Mouse (Mus musculus) hindlimb bud, embryonic 11.5 days (tissue): ENCODE results near the gene Rbp2.

ENCODE experiments used
- DNase-seq: peaks from one replicate; pipeline ENCODE4 v3.0.0-alpha.2; 2012; ENCODE audit warnings: low read depth, low spot score; ENCODE audit errors: extremely low spot score

Rbp2 gene

DNA sequence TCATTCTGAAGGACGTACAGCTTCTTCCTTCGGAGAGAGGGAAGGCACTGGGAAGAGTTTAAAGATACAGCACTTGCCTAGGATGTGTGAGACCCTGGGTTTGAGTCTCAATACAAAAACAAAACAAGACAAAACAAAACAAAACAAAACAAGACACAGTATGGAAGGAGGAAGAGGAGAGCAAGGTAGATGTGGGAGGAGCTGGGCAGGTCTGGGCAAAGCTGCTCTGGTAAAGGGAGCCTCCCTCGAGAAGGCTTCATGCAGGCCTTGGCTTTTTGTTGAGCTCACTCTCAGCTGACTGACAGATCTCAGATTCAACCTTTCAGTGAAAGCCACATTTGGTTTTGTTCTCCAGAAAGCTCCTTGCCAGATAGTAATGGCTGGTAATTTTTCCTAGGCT, at the start of gene Rbp2:
Gene Rbp2 (plus strand): TSS at position 301 of the 400 bp plus-strand sequence.
- DNase-seq: no peak

DNA sequence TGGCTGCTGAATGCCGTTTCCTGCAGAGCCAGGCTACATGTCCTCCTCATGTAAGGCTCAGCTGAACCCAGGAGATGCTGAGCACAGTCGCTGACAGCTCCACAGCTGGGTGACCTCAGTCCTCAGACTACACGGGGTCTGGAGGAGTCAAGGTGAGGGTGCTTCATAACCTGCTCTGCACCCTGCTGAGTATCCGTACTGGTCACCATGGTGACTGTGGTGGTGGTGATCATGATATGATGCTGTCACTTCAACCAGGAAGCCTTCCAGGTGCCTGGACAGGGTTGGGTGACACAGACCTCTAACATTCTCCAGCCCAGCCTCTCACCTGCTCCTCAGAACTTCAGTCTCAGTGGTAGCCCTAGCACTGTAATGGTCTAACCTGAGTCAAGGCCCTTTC, 48.1 kb upstream of the Rbp2 start:
- DNase-seq: no peak

DNA sequence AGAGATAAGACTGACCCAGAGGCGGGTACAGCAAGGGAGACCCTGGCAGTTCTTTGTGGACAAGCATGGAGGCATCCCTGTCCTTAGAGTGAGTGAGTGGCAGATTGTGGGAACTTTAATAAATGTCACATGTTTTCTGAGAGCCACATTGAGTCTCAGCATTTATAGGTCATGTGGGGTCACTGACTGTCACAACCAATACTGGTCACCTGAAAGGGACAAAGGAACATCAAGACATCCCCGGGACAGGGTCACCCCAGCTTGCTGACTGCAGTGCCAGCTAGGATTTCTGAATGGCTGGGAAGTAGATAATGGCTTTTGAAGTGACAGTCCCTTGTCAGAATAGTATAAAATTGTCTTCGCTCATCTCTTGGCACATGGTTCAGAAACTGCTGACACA, 46.8 kb upstream of the Rbp2 start:
- DNase-seq: no peak

DNA sequence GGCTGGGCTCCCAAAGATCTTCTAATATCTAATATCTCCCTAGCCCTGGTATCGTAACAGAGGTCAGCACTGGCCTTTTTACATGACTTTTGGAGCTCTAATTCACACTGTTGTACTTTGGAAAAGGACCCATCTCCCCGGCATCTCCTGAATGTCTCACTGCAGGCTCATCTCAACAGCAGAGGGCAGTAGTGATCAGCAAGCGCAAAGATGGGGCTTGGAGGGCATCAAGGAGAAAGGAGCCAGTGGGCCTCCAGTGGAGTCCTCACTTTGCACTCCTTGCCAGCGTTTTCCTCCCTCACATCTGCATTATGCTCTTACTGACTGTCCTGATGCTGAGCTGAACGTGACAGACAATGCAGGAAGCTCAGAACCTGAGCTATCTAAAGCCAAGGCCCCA, 43.3 kb upstream of the Rbp2 start:
- no peak for DNase-seq

DNA sequence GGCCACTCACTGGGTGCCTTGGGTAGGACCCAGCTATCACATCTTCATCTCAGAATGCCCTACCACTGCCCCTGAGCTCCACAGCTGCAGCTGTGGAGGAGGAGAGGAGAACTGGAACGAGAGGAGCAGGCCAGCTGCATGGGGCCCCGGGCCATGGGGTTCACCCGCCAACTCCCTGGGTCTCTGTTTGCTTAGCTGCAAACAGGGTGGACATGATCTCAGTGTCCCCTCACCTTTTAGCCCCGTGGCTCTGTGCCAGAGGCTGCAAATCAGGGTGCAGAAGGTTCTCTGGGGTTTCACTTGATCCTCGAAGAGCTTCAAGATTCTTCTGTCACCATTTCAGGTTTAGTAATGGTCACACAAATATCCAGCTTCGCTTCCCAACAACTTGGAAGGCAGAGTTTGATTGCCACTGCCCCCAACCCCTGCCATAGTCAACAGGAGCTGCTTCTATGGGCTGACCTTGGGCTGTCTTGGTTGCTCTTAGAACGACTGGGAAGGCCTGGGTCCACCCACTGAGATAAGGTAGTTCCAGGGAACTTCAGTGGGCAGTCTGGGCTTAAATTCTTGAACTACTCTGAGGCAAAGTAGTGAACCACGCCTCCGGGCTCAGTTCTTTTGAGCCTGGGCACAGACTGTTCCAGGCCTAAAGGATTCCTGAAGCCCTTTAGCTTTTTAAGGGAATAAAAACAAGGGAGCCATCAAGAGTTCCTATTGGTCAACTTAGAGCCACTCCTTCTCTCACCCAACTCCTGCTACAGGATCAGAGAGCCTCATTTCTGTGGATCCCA, 40.4 kb upstream of the Rbp2 start:
- no peak for DNase-seq

DNA sequence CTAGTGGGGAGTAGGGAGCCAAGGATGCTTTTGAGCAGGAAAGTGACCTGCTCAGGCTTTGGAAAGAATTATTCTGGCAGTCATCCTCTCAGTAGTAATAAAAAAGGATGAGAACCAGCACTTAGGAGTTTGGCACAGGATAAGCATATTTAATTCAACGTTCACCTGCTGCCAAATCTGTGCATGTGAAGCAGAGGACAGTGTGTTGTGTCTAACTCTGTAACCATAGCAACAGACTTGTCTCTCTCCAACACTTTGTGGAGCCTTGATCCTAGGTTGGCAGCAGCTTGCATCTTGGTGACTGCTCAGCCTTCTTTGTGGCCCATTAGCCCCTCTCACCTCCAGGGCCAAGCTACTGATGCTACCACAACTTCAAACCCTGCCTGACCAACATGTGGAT, 34.9 kb upstream of the Rbp2 start:
- DNase-seq: no peak

DNA sequence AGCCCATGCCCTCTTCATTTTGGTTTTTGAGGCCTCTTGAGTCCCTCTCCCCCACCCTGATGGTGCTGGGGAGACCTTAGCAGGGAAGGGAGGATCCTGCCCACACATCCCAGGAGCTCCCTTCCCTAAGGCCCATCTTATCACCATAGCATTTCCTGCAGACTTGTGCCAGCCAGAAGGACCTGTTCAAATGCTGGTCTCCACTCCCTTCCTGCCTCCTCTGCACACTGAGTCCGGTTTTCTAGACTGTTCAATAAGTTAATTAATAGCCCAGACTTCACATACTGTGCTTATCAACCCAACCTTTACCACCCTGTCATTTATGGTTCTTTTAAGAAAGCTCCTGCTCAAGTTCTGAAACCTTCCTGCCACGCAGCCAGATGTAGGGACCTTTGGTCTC, 19.2 kb upstream of the Rbp2 start:
- no peak for DNase-seq

- no peak for DNase-seq
Observed at GRCm38 (mm10) chr9:98480172-98480749, 5.7 kb upstream of the Rbp2 start.

DNA sequence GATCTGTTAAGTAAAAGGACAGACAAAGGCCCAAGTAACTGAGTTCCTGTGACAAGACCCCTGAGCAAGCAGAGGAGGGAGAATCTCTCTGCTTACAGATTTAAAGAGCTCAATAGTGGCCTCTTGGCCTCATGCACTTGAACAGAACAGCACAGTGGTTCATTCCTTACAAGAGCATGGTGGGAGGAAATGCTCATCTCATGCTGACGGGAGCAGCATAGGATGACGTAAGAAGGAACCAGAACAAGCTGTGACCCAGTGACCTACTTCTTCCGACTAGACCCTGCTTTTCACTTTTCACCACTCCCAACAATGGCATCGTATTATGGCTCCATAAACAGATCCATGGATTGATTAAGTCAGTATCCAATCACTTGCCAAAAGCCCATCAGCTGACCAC, 3.7 kb upstream of the Rbp2 start:
- DNase-seq: no peak

- no peak for DNase-seq
Observed at GRCm38 (mm10) chr9:98485020-98485419, 895 bp upstream of the Rbp2 start.

- DNase-seq: no peak
Observed at GRCm38 (mm10) chr9:98487273-98487672, 1.4 kb downstream of the Rbp2 start.

DNA sequence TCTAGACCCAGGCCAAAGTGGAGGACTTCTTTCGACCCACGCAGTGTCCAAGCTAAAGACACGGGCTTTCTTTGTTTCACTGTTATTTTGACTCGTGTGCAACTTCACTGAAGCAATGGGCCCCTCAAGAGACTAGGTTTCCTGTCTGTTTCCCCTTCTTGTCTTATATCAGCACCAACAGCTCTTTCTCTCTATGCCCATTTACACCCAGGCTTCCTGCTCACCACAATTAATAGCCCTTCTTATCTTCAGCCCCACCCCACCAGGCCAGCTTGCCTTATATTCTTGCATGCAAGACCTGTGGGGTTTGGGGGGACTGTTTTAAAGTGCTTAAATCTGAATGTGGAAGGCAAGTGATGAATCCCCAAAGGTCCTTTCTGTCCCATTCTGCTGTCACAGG, 3.6 kb downstream of the Rbp2 start:
- no peak for DNase-seq

- DNase-seq: no peak
Observed at GRCm38 (mm10) chr9:98490128-98490527, 4.2 kb downstream of the Rbp2 start.

DNA sequence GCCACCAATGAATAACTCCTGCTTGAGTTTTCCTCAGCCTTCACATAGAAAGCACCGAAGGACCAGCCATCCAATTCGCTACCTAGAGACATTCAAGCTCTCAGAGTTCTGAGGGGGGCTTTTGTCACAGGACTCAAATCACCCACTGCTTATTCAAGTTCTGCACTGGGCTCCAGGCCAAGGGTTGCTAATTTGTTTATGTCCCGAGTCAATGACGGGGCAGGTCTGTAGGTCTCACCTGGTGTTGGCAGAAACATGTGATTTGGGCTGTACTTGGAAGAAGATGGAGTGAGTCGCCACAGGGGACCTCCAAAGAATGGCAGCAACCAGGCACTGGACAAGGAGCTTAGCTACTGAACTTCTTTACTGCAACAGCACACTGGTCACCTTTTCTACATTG, 5.2 kb downstream of the Rbp2 start:
- DNase-seq: no peak

DNA sequence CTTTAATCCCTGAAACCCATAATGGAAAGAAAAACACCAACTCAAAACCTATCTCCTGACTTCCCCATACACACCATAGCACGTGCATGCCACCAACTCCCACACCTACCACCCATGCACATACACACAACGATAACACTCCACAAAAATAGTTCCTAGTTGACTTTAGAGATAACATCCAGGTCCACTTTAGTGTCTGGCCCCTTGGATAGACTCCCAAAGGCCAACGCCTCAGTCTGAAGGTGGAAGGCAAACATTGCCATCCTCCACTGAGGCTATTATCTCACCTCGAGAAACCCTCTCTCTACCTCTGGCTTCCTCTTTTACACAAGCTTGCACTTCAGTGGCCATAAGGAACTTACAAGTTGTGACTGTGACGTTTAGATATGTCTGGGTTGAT, 6.3 kb downstream of the Rbp2 start:
- no peak for DNase-seq

DNA sequence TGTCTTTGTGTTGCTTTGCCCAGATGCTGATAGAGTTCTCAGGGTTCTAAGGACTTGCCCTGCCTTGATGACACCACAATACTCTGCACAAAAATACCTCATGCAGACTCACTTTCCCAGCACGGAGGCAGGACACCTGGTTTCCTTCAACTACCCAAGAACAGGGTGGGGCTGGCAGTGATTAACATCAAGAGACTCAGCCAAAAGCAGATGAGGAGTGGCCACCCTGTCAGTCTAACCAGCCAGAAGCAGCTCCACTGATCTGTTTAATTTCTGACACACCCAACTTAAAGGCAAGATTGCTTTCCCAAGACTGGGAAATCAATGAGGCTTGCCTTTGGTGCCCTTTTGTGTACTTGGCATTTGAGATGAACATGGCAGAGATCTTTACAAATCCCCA, 6.9 kb downstream of the Rbp2 start:
- no peak for DNase-seq

- DNase-seq: no peak
Observed at GRCm38 (mm10) chr9:98497157-98497556, 11.2 kb downstream of the Rbp2 start.

DNA sequence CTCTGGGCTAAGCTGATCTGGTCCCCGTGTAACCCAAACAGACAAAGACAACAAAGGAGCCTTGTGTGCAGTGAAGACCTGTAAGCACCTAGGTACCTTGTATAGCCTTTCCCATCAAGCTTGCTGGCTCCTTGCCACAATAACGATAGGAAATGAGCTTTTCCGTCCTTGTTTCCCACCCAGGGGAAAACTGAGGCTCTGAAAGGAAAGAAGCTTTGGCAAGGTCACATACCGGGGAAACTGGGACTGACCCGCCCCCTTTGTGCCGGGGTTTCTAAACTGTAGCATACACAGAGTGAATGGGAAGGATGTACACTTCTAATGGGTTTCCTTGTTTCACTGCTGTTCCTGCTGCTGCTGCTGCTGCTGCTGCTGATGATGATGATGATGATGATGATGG, 12.1 kb downstream of the Rbp2 start:
- DNase-seq: no peak

DNA sequence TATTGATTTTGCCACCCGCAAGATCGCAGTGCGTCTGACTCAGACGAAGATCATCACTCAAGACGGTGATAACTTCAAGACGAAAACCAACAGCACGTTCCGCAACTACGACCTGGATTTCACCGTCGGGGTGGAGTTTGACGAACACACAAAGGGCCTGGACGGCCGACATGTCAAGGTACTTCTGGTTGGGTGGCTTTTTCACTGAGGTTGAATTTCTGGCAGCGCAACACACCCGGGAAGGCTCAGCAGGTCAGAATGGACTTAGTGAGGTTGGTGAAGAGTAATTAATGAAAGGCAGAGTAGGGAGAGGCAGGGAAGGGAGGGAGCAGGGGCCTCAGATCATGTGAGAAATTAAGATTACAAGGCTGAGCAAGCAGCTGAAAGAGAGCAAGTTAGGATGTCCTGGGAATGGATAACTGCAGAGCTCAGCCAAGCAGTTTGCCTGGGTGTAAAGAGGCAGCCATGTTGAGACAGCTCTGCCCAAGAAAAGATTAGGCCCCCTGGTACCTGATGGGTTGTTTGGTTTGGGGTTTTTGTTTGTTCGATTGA, 12.9 kb downstream of the Rbp2 start:
- no peak for DNase-seq

DNA sequence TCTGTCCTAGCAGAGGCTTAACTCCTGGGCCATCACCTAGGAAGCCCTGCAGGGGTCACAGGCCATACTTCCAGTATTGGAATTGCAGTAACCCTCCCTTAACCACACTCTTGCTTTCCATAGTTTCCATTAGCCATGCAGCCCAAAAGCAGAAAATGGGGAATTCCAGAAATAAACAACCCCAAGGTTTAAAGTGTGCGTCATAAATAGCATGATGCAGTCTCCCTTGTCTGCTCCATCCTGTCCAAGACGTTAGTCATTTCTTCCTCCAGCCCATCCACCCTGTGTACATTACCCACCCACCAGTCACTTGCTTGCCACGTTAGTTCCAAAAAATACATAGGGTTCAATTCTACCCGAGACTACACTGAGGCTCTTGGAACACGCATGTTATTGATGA, 13.7 kb downstream of the Rbp2 start:
- no peak for DNase-seq

DNA sequence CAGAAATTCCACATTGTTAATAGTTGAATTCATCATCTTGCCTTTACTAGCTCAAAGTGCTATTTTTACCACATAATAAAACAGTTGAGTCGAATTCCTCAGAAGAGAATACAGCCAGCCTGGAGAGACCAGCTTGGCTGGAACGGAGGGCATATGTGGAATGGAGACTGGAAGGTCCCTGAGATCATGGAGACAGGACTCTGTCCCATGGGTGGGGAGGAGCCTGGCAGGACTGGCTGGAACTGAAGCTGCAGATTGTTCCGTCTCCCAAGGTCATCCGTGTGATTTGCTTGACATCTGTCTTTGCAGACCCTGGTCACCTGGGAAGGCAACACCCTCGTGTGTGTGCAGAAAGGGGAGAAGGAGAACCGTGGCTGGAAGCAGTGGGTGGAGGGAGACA, 21.6 kb downstream of the Rbp2 start:
- DNase-seq: no peak

GRCm38 (mm10) chr9:98510363-98511055, 24.6 kb downstream of the Rbp2 start:
- DNase-seq: no peak
